Mouse (Mus musculus) megakaryocyte, embryonic 14.5 days (primary cell): ENCODE measurements around the gene Itpr1.

ENCODE experiments used
- FLI1 ChIP-seq: IDR thresholded peaks from 2 replicates; pipeline ENCODE4 v1.6.1; 2012; ENCODE audit warnings: low read length, inconsistent platforms, mixed read lengths
- GATA1 ChIP-seq: IDR thresholded peaks from 3 replicates; pipeline ENCODE4 v1.6.1; 2012; ENCODE audit warnings: mixed read lengths, low read length, inconsistent platforms, borderline replicate concordance

GRCm38 (mm10) chr6:108172219-108172618, 40.7 kb upstream of the Itpr1 start:
- TF ChIP-seq GATA1 (no peak), FLI1 (no peak)
